Mouse (Mus musculus) left cerebral cortex, adult 18-20 months (tissue): ENCODE results near the gene Col4a2. TPM values are rescaled to one million over a fixed set of nuclear protein-coding genes. Genes with fewer than 3 reads are reported as not detected.

Experiments used
- DNase-seq, 2 experiments: peaks; one replicate each; pipeline ENCODE4 v3.0.0; 2021 to 2022; ENCODE audit warnings: low spot score in 2 of 2, mixed read lengths in 1 of 2
- total RNA-seq, 2 experiments: library from RNA; stranded (reverse); gene quantifications; 2 replicates each; pipeline ENCODE4 v1.2.3; 2021

Gene Col4a2
- total RNA-seq, 2 experiments from 2014 or later = 40.9 to 45.1 TPM

DNA sequence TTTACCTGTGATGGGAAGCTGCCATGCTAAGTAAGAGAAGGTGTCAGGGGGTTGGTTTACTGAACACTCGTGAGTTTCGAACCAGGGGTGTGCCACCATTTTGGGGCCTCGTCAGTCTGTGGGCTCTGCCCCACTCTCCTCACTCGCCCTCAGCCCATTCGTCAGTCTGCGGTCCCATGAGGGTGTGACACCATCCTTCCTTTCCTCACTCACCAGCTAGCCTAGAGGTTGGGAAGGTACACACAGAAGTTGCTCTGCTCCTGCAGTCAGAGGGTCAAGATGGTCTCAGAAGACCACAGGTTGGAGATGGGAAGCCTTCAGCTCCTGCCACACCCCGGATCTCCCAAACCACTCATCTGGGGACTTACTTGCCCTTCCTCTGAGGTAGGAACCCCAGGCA, 68.9 kb downstream of the Col4a2 start:
- no peak for DNase-seq

DNA sequence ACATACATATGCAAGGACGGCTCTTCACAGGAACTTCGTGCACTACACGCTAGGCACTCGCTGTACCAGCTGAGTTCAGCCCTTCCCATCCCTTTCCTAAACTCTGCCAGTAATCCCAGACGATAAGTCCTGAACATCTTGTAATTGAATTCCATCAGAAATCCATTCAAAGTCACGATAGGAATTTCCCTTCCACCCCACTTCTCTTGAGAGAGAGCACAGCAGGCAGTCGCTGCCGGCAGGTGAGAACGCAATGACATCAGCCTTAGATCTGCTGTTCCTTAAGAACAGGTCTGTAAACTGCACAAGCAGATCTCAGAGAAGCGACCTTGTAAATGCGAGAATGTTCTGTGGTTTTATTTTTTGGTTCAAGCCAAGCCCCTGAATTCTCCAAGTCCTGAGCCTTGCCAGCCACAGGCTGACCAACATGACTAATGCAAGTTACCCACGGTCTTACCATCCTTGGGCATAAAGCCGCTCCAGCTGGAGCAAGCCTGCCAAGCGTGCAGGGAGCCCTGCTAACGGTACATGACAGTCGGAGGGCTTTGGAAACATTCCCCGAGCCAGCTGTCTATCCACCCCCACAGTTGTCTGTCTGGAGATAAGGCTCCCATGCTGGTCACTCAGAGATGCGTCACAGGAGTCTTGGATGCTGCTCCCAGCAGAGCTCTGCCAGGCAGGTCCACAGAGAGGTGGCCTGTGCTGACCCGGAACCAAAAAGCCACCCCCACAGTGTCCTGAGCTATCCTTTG, 69.6 kb downstream of the Col4a2 start:
- peak; percentile 80 to 83 for DNase-seq

DNA sequence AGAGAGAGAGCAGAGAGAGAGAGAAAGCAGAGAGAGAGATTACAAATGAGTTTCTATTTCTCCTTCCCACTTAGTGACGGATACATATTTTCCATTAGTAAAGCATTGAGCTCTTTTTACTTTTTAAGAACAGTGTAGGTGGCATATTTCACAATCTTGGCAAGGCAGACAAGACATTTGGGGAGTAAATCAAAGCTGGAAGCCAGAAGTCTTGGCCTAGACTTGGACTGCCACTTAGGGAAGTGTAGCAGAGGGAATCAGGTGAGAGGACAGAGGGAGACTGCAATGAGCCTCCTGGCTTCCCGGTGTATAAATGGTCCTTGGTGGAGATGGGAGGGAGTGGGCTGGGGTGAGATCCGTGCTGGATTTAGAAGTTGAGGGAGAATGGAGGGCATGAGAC, 70.3 kb downstream of the Col4a2 start:
- DNase-seq = peak in 1 of 2 experiments; percentile 29

DNA sequence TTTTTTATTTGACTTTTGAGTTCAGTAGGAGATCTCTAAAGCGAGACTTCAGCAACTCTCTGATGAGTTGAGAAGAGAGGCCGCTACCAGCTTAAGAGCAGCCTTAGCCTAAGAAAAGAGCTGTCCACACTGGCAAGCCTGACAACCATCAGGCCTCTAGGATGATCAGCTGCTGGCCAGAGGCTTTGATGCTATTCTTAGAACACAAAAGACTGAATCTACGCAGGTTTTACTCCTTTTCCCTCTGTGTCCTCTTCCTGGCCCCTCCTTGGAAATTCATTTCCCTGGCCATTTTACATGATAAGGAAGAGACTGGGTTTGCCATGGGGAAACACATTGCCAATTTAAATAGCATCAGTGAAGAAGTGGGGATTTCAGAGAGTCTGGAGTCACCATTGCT, 70.8 kb downstream of the Col4a2 start:
- no peak for DNase-seq

DNA sequence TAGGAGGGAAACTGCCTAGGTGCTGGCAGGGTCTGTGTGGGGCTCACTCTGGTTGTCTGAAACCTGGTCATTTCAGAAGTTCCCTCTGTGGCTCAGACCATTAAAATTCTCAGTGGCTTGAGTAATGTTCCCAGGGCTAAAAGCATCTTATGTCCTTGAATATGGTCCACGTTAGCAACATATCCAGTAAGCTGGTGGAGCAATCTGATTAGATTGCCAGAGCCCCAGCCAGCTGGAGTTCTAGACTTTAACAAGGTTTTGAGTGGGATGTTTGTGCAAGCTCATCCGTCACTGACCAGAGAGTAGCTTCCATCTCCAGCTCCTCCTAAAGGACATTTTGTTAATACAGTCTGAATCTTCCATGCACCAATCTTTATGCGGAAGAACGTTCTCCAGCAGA, 72.2 kb downstream of the Col4a2 start:
- no peak for DNase-seq

DNA sequence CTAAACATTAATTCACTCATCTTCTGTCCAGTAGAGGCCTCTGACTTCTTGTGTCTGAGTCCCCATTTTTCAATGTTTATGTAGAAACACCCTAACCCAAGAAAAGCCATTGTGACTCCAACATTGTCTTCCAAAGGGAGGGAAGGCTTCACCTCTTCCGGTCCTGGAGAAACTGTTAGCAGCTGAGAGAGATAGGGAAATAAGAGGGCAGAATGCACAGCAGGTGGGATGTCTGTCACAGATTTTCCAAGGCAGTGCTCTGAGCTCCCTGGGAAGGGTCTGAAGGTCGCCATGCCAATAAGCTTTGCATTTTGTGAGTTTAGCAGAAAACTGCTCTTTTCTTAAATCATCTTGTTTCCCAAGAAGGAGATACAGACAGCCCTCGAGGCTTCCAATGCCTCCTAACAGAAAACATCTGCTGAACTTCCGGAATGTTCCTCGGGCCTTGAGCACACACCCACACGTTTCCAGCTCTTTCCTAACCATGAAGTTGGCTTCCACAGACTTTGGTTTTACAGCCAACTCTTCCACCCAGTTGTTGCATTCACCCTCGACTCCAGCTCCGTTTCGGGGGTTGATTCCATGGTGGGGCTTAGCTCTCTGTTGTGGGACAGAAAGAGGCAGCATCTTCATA, 72.8 kb downstream of the Col4a2 start:
- no peak for DNase-seq

DNA sequence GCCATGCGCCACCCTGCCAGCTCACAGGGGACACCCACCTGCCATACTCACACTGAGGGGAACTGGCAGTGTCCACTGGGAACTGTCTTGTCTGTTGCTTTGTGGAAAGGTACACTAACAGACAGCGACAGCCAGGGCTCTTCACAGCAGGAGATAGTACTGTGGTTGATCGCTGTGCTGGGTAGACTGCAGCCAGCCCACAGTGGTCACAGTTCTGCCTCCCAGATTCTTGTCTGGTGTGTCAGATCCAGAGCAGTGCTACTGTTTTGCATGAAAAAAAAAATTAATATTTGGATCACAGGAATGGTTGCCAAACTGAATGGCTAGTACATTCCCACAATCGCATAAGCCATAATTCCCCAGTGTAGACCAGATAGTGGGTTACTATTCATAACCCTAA, 74.7 kb downstream of the Col4a2 start:
- no peak for DNase-seq

DNA sequence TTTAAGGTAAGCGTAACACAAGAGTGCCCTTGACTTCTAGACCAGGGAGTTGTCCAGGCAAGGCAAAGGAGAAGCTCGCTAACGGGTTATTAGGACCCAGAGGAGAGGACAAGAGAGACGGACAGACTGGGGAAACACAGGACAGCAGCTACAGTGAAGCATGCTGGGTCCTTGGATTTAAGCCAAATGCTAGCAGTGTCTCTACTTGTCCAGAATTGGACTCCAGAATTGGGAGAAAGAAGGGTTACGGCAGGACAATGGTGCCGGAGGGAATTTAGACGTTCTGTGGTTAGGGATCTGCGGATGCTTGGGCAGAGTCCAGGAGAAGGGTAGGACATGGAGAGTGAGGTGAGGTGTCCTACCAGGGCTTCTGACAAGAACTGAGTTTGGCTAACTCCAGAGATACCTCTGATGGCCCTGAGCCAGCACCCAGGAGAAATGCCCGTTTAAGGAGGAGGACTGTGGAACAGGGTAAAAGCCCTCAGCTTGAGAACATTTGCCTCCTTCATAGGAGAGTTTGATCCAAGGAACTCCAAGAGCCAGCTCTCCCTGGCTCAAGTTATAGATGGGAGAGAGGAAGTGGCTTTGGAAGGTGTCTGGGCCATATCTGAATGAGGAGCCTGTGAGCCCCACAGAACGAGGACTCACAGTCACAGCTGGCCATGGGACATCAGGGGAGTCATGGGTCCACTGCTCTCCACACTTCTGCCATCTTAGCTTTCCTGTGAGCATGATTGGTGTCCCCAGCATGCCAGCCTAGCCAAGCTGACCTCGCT, 76.9 kb downstream of the Col4a2 start:
- DNase-seq = no peak

DNA sequence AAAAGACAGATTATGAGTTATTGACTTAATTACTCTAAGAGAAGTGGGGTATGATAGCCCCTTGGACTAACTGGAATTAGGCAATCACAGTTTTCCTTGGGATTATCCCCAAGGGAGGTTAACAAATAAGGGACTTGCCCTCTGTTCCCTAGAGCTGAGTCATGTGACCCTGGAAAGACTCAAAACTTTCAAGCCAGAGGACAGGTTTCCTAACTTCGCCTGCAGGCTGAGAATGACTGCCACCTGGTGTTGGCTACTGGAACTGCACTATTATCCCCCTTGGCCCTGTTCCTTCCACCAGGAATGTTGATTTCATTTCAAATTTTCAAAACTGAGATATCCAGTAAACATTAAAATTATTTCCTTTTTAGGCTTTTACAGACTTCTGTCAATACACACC, 80.1 kb downstream of the Col4a2 start:
- DNase-seq = peak; percentile 58 to 70

DNA sequence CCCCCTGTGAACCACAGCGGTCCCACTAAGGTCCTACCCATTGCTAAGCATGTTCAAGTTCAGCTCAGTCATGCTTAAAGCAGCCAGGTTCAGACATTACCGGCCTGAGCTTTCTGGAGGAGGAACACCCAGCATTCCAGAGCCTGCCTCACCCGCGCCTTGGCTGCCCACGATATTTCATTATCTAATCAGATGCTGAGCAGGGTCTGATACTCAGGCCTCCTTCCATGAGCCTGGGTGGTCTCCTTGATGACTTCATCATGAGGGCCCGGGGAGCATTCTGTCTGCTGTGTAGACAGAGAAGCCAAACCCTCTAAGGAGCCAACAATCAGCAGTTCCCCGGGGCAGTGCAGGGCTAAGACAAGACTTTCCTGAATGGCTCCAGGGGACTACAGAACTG, 80.6 kb downstream of the Col4a2 start:
- DNase-seq = no peak

DNA sequence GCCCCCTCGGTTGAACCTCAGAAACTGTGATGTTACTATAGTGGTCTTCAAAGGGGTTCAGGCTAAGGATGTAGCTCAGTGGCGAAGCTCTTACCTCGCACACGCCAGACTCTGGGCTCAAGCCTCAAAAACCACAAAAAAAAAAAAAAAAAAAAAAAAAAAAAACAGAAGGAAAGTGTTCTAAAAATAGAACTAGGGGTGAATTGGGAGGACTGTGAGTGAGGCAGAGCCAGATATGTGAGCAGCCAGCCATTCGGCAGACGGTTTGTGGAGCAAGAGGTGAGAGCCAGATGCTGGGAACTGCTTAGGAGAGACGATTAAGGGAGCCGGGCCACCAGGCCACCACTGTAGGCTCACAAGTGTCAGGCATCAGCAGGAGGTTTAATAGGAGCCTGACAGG, 81.0 kb downstream of the Col4a2 start:
- DNase-seq = no peak

DNA sequence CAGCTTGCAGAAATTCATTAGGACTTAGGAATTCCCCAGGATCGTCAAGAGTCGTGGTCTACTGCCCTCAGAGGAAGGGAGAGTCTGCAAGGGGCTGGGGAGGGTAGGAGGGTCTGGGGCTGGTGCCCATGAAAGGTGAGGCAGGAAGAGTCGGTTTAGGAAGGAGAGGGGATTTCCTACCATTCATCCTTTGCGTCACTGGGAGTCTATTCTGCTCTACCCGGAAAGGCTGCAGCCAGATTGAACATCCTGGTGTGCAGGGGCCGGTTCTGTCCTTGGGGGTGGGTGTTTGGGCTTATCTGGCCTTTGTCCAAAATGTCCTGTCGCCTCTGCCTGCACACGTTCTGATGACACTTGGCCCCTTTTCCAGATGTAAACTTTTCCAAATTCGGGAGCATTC, 82.2 kb downstream of the Col4a2 start:
- DNase-seq = no peak

DNA sequence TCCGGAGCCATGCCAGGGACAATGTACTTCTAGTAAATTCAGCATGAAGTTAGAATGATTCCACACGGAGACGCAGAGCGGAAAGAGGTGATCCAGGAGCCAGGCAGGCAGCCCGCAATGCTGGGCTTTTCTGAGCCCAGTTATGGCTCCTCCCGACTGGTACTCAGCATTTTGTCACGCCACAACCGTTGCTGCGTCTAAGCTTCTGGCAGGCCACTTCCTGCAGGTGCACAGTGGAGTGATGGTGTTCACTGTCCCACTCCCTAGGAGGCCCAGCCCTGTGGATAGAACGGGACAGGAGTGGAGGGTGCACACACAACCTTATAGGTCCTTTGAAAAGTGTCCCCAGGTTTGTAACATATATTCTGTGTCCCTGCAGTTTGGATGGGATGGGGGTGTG, 83.0 kb downstream of the Col4a2 start:
- no peak for DNase-seq

DNA sequence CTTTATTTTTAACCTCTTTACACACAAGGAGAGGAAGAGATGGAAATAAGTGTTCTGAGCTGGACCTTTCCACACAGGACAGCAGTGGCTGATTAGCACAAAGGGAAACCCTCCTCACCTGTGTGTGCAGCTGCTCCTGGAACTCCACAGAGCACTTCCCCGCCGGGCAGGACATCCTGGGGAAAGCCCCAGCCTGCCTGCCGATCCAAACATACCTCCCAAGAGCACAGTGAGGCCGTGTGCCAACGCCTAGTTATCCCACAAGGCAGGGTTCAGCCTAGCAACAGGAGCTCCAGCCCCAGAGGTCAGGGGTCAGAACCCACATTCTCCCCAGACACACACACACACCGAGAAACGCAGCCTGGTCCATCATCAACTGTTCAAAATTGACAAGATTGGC, 83.5 kb downstream of the Col4a2 start:
- DNase-seq = no peak

DNA sequence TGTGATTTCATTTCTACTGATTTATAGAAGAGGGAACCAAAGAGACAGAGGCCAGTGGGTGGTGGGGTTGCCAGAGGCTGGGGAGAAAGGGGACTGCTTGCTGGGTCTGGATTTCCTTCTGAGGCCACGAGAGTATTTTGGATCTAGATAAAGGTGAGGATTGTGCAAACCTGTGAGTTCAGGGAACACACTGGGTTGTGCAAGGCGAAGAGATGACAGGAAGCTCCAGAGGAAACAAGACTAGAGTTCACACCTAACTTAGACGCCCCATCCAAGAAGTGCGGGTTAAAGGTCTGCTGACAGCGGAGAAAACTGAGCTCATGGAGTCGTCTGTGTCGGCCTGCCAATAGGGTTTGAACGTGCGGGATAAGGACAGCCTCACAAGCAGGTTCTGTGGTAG, 84.5 kb downstream of the Col4a2 start:
- DNase-seq = no peak

DNA sequence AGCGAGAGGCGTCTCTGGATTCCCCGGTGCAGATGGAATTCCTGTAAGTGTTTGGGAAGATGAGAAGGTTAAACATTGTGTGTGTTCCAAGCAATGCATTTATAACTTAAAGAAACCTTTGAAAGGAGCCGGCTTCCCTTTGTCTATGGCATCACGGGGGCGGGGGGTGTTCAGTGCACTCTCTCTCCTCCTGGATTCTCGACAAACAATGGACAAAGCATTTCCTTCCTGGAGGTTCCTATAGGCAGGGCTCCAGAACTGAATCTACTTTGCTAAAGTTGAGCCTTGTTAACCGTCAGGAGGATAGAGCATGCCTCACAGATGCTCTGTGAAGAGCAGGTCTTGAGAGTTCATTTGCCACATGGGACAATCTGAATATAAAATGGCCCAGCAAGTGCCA, 87.1 kb downstream of the Col4a2 start:
- DNase-seq = no peak

DNA sequence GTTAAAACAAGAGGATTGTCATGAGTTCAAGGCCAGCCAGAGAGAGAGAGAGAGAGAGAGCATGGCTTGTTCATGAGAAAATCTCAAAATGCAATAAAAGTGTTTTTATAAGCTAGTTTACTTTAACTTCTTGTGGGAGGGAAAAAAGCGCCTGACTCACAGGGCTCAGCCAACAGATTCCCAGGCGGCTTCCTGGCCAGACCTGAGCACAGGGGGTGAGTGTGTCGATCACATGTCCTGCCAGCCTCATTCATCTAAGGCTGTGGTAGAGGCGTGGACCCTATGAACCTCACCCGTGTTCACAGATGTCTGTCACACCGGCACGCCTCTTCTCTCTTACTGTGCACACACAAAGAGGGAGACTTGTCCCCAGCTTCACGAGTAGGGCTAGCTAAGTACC, 87.6 kb downstream of the Col4a2 start:
- DNase-seq = no peak

DNA sequence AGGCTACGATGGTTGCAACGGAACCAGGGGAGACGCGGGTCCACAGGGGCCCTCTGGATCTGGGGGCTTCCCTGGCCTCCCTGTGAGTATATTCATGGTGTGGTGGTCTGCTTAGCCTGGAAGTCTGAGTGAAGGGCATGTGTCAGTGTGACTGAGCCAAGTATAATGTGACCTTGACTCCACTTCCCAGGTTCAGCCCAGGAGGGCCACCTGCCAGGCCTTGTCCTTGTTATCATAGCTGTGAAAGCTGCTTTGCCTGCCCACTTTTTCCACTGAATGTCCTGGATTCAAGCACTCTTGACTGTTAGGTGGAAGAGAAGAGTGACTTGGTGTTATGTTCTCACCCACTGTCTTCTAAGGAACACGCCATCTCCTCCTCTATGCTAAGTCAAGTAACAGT, 88.6 kb downstream of the Col4a2 start:
- no peak for DNase-seq

DNA sequence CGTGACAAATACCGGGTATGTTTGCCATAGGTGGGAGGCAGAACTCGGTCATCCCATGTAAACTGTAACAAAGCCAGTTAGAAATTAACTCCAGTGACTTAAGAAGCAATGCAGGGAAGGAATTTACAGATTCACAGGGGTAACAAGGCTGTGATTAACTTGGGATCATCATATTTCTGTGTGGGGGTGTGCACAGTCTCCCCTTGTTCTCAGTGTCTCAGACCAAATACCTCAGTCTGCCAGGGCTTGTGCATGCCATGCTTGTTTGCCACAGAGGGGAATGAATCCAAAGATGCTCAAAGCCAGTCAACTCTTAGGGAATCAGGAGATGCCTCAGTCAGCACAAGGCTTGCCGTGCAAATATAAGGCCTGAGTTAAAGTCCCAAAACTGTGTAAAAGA, 89.6 kb downstream of the Col4a2 start:
- DNase-seq = no peak

DNA sequence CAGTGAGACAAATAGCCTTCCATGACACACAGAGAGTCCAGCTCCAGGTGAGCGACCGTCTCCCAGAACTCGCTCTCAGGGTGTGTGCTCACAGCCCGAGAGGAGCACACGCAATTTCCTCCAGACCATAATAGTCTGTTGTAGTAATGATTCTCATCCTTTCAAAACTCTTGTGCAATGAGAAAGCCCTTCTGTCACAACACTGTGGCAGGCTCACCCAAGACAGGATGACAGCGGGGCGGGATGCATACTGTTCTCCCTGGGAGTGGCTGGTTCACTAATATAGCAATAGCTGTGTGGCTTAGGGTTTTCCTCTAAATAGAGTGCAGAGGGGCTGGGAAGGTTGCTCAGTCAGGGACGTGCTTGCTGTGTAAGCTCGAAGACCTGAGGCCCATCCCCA, 91.2 kb downstream of the Col4a2 start:
- no peak for DNase-seq

DNA sequence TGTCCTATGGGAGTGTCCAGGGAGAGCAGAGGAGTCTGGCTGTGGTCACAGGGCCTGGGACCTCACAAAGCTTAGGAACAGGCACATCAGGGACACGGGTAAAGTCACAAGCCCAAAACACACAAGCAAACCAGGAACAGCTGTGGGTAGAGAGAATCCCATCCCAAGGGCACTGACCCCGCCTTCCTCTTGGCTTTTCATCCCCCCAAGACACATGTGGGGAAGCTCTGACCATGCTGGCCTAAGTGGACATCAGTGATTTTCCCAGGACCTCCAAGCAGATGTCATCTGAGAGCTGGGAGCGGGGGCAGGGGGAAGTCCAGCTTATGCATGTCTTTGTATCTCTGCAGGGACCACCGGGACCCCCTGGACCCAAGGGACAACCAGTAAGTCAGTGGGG, 92.0 kb downstream of the Col4a2 start:
- no peak for DNase-seq

DNA sequence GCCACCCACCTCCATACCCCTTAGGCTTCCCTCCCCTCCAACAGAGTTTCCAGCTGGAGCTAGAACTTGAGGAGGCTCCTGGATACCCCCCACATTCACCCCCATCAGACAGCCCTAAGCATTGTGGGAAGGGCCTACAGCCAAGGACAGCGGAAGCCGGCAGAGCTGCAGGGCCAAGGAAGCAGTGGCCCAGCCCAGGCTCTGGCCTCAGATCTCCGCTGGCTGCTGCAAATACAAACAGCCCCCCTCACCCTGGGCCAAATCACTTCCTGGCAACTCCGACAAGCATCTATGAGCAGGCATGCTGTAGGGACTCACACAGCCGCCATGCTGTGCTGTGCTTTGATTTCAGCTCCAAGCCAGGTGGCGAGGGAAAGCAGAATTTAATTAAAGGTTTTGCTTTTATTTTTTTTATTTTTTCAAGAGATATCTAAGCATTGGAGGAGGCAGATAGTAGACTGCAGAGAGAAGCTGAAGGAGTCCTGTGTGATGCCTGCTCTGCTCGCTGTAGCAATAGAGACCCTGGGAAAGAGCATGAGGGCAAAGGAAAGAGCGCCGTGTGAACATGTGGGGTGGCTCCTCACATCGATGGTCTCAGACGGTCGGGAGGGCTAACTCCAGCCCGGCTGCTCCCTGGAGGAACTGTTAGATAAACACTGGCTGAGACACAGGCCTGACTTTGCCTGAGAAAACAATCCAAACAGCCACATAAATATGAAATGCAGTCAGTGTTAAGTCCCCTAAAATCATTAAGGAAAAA, 93.3 kb downstream of the Col4a2 start:
- peak in 1 of 2 experiments; percentile 29 for DNase-seq
